Mouse (Mus musculus) kidney, postnatal 0 days (tissue): ENCODE measurements at regions not wholly inside any gene's neighbourhood (a gene's known extent, or its start where the extent isn't known, plus 50 kb on each side); places are given as distances from the start of the nearest gene placed in this dataset.

Source experiments
- ATAC-seq: fragments of 200-750 bp; cut with Nextera tagmentation; replicated peaks from 2 replicates; pipeline ENCODE4 v1.8.0; 2017; ENCODE audit warnings: low read depth, moderate number of reproducible peaks, moderate TSS enrichment, moderate library complexity; ENCODE audit not compliant: low FRiP score
- DNase-seq: peaks from one replicate; pipeline ENCODE4 v3.0.0-alpha.2; 2016; ENCODE audit warnings: low spot score
- H3K27ac ChIP-seq: fragments of 300-500 bp; sonication (generic); 2 replicates; pipeline ENCODE4 v1.5.1; 2014; ENCODE audit warnings: mild to moderate bottlenecking
- H3K27me3 ChIP-seq: fragments of 300-500 bp; sonication (generic); 2 replicates; pipeline ENCODE4 v1.6.1; 2014; ENCODE audit warnings: low read length, mixed read lengths; ENCODE audit not compliant: insufficient read depth
- H3K36me3 ChIP-seq: fragments of 300-500 bp; sonication (generic); 2 replicates; pipeline ENCODE4 v1.6.1; 2014; ENCODE audit warnings: low read length, mixed read lengths; ENCODE audit not compliant: insufficient read depth
- H3K4me1 ChIP-seq: fragments of 300-500 bp; sonication (generic); replicated peaks from 2 replicates; pipeline ENCODE4 v1.6.1; 2014; ENCODE audit warnings: antibody characterized with exemption, low read length, mixed read lengths; ENCODE audit not compliant: insufficient read depth
- H3K4me2 ChIP-seq: fragments of 300-500 bp; sonication (generic); 2 replicates; pipeline ENCODE4 v1.6.1; 2014; ENCODE audit warnings: mild to moderate bottlenecking, low read length, moderate library complexity, mixed read lengths
- H3K4me3 ChIP-seq: fragments of 300-500 bp; sonication (generic); replicated peaks from 2 replicates; pipeline ENCODE4 v1.5.1; 2014; ENCODE audit warnings: low read depth, low read length
- H3K9ac ChIP-seq: fragments of 300-500 bp; sonication (generic); 2 replicates; pipeline ENCODE4 v1.6.1; 2014; ENCODE audit warnings: low read depth, low read length
- H3K9me3 ChIP-seq: fragments of 300-500 bp; sonication (generic); replicated peaks from 2 replicates; pipeline ENCODE4 v1.6.1; 2016; ENCODE audit warnings: low read length, inconsistent platforms, mixed read lengths
- CTCF ChIP-seq: IDR thresholded peaks from 2 replicates; pipeline ENCODE4 v1.5.1; 2016; ENCODE audit warnings: antibody characterized with exemption, low read depth, mild to moderate bottlenecking, moderate library complexity
- WGBS: fragments of 180-500 bp; shearing (Covaris S2); extraction: QIAGEN DNeasy Blood & Tissue Kit; methylation state at CpG from one replicate; pipeline ENCODE4 v1.1.7; 2014; 5-methylcytosine and 5-hydroxymethylcytosine counted together

- Histone ChIP-seq H3K4me1 (0 out of 2 replicates have a peak, but pooled peaks cover 5% of the 10 kb centered on the region), H3K9ac (no peak overlapping the region), H3K36me3 (no peaks in the 10 kb centered on the region), H3K27me3 (no peaks in the 10 kb centered on the region), H3K4me3 (no peak overlapping the region), H3K27ac (no peak overlapping the region), H3K4me2 (no peak overlapping the region), H3K9me3 (no peaks in the 10 kb centered on the region)
- ATAC-seq, result no peak
- WGBS, result 85% methylated on average over 6 of the region's 6 CpGs
- DNase-seq, result no peak
- no peak for TF ChIP-seq CTCF
Observed at GRCm38 (mm10) chr7:37215498-37215897, 517.6 kb downstream of the Tshz3 start.

DNA sequence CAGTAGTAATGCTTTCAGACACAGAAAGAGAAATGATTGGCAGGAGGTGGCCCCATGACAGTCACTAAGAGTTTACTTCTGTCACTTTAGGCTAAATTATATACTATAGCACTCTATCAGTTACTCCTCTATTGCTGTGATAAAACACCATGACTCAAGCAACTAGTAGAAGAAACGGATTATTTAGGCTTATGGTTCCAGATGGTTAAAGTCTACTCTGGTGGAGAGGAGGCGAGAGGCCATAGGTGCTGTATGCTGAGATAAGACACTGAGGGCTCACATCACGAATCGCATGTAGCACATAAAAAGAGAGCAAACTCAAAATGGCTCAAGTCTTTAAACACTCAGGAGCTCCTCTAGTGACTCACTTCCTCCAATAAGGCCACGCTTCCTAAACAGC lies 522.6 kb downstream of the Tshz3 start:
- Histone ChIP-seq H3K9ac (no peak overlapping the region), H3K4me2 (no peak overlapping the region), H3K27me3 (no peaks in the 10 kb centered on the region), H3K9me3 (no peaks in the 10 kb centered on the region), H3K36me3 (no peaks in the 10 kb centered on the region), H3K27ac (no peak overlapping the region), H3K4me1 (no peaks in the 10 kb centered on the region), H3K4me3 (no peak overlapping the region)
- no peak for TF ChIP-seq CTCF
- WGBS, result 91% methylated on average over 5 of the region's 5 CpGs
- ATAC-seq (no peak), DNase-seq (no peak)

DNA sequence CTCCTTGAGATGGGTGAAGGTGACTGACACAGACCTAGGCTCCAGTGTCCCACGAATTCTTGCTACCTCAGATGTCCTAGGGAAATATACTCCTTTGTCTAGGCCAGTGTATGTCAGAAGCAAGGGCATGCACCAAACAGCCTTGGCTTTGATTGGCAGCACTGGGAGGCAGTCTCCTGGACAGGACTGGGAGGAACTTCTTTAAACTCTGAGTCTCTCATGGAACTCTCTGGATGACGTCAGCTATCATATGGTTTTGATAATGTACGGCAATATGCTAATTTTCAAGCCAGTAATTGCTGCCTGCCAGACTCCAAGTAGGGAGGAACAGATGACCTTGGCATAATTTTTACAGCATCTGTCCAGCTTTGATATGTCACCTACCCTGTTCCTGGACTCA lies 528.5 kb downstream of the Tshz3 start:
- ATAC-seq (no peak), DNase-seq (no peak)
- WGBS, result 68% methylated on average over 3 of the region's 3 CpGs

DNA sequence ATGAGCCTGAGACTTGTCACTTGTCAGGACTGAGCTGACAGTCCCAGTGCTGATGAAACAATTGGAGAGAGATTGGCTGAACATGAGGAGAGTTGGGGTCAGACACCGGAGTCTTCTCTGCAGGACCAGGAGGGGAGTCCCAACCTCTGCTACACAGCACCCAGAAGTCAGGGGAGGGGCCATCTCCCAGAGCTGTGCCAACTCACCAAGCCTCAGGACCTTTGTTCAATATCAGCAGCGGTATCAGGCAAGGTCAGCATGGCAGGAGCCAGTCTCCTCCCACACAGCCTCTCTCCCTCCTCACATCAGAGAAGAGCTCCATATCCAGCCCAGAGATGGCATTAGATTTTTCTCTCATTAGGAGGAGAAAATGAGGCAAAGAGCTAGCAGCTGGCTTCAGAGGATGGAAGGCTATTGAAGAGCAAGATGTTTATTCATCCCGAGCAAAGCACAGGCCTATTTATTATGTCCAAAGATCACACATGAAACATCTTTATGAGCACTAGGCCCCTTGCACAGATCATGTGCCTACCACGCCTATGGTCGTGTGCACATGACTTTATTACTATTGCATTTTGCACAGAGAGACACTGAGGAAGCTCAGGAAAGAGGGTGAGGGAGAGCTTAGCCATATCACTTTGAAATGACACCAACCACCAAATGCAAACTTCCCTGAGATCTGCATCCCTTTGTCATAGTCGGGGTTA lies 532.9 kb downstream of the Tshz3 start:
- Histone ChIP-seq H3K4me1 (no peaks in the 10 kb centered on the region), H3K4me2 (no peak overlapping the region), H3K36me3 (no peaks in the 10 kb centered on the region), H3K9ac (no peak overlapping the region), H3K27ac (no peak overlapping the region), H3K9me3 (no peaks in the 10 kb centered on the region), H3K4me3 (no peak overlapping the region), H3K27me3 (no peaks in the 10 kb centered on the region)
- no peak for TF ChIP-seq CTCF
- DNase-seq (no peak), ATAC-seq (no peak)
- 88% methylated on average over 6 of the region's 6 CpGs for whole genome bisulfite sequencing

More for the DNA sequence above, 528.5 kb downstream of the Tshz3 start:
- no peaks in the 10 kb centered on the region for H3K36me3 ChIP-seq
- no peak overlapping the region for H3K27ac ChIP-seq
- H3K9ac ChIP-seq, result no peak overlapping the region
- no peak for TF ChIP-seq CTCF
- no peak overlapping the region for H3K4me3 ChIP-seq
- no peaks in the 10 kb centered on the region for H3K9me3 ChIP-seq
- no peak overlapping the region for H3K4me2 ChIP-seq
- no peaks in the 10 kb centered on the region for H3K4me1 ChIP-seq
- no peaks in the 10 kb centered on the region for H3K27me3 ChIP-seq

DNA sequence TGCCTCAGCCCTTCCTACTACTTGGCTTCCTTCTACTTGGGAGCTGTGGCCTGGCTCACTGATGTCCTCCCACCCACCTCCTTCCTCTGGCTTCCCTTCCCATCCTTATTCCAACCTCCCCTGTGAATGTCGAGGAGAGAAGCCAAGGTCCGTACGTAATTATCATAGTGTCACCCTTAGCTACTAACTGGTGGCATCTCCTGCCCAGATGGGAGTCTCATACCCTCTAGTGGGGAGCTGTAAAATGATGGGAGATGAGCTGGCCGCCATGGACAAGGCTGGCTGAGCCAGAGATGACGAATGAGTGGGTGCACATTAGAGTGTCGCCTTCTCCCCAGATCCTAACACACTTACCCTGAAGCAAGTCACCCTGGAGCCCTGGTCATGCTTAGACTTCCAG lies 532.6 kb downstream of the Zfp536 start:
- Histone ChIP-seq H3K36me3 (no peaks in the 10 kb centered on the region), H3K27ac (no peak overlapping the region), H3K4me1 (no peaks in the 10 kb centered on the region), H3K9ac (no peak overlapping the region), H3K27me3 (no peaks in the 10 kb centered on the region), H3K4me3 (no peak overlapping the region), H3K4me2 (no peak overlapping the region), H3K9me3 (no peaks in the 10 kb centered on the region)
- ATAC-seq (no peak), DNase-seq (peak; percentile 2)
- WGBS, result 67% methylated on average over 6 of the region's 6 CpGs
- peak; percentile 38 for TF ChIP-seq CTCF

GRCm38 (mm10) chr7:37241781-37242180 lies 531.7 kb downstream of the Zfp536 start:
- Histone ChIP-seq H3K9me3 (no peaks in the 10 kb centered on the region), H3K4me3 (no peak overlapping the region), H3K27me3 (no peaks in the 10 kb centered on the region), H3K4me1 (no peaks in the 10 kb centered on the region), H3K36me3 (no peaks in the 10 kb centered on the region), H3K27ac (no peak overlapping the region), H3K4me2 (no peak overlapping the region), H3K9ac (no peak overlapping the region)
- no peak for DNase-seq
- TF ChIP-seq CTCF, result no peak
- WGBS, result 59% methylated on average over 7 of the region's 7 CpGs
- no peak for ATAC-seq

DNA sequence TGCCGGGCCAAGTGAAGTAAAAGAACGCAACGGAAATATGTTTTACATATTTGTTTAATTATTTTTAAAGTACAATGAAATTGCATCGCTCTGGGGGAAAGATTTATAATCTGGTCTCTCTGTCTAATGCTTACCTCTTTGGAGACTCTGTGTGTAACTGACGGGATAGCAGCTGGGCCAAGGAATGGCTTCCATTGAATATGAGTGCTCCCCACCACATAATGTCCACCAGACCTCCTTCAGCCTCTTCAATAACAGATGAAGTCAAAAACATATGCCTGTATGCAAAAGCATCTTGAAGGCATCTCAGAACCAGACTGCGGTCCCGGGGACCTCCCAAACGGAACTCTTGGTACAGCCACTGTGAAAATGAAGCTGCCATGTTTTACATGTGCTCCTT lies 531.0 kb downstream of the Zfp536 start:
- Histone ChIP-seq H3K4me1 (no peaks in the 10 kb centered on the region), H3K9ac (no peak overlapping the region), H3K9me3 (no peaks in the 10 kb centered on the region), H3K36me3 (no peaks in the 10 kb centered on the region), H3K27ac (no peak overlapping the region), H3K27me3 (no peaks in the 10 kb centered on the region), H3K4me3 (no peak overlapping the region), H3K4me2 (no peak overlapping the region)
- 91% methylated on average over 8 of the region's 8 CpGs for WGBS
- TF ChIP-seq CTCF, result no peak
- ATAC-seq (no peak), DNase-seq (no peak)
